Mouse (Mus musculus): ENCODE measurements at regions not wholly inside any gene's neighbourhood (a gene's known extent, or its start where the extent isn't known, plus 50 kb on each side); places are given as distances from the start of the nearest gene placed in this dataset.

GRCm38 (mm10) chr1:76958706-76959105, 556.2 kb downstream of the Epha4 start:
- no peak for DNase-seq

DNA sequence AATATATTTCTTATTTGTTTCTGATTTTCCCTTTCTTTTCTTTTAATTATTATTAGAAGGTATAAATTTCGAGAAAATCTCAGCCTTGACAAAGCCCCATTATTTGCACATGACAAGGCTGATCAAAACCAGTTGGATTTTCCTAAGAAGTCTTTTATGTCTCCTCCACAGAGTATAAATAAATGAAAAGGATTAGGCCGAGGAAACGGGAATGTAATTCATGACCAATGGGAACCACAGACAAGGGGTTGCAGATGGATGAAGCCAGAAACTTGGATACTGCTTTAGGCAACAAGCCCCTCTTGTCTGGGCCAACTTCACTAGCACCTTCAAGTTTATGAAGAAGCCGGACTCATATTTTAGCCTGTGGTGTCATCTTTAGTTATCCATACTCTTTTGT, 542.4 kb downstream of the Epha4 start:
- no peak for DNase-seq

DNA sequence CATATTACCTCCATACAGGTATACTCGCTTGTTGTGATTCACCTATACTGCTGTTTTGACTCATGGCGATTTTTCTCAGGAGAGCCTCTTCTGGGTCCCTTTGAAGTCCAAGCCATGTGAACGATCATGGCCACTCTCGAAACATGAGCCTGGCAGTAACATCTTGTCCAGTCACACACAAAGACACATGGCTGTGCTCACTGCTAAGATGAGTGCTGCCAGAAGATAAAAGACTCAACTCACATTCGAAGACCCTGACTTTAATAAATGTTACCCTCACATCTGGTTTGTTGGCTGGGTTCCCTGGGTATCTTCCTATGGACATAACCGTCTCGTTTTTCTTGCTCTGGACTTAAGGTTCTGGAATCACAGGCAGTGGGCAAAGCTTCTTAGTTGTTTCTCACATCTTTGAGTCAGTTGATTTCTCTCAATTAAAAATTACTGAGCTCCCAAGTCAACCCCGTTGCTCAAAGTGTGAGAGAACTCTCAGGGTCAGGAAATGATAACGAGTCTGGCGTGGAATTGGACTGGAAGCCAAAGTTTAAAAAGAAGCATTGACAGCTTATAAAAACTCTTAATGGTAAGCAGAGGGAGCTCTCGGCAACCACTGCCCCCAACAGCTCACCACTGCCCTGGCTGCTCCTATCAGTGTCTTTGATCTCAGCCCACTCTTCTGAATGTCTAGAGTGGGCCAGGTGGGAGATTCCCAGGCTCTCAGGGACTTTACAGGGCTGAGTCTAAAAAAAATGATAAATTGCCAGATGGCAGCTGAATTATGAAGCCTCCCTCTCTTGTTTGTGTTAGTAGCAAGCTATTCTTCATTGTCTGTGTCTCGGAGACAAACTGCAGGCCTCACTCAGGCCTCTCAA, 539.6 kb downstream of the Epha4 start:
- DNase-seq = peak; percentile 11

DNA sequence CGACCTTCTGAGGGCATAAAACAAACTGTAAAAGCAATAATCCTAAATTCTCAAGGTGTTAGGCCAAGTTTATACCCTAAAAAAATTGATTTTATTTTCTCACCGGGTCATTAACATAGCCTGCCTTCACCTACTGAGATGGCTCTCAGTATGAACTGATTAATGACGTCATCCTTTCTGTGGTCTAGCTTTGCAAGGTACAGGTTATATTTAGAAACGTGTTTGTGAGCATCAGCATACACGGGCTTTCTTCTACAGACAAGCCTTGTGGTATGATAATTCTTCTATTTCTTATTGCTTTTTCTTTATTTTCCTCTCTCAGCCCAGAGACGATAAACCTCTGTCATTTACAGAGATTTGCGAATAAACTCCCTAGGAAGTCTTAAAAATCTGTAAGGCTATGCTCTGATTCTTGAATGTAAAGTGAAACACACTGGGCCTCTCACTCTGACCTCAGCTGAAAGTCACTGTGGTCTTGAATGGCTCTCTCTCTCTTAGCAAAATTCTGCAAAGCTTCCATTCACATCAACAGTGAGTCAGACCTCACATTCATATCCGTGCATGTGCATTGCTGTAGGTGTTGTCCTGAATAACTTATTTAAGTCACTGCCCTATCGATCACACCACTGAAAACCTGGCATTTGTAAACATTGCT, 534.3 kb downstream of the Epha4 start:
- DNase-seq = no peak

DNA sequence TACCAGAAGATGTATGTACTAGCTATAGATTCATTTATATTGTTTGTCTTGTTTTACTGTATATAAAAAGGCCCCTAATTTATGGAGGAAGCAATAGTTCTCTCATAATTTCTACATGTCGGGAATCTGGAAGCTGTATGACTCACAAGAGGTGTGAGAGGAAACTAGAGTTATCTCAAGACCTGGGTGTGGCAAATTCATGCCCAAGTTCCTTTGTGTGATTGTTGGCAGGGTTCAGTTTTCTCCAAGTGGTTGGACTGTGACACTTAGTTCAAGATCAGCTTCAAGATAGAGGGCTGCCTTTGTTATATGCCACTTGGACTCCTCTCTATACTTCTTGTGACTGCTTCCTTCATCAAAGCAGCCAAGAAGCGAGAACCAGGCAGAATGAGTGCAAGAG, 521.1 kb downstream of the Epha4 start:
- DNase-seq = no peak

DNA sequence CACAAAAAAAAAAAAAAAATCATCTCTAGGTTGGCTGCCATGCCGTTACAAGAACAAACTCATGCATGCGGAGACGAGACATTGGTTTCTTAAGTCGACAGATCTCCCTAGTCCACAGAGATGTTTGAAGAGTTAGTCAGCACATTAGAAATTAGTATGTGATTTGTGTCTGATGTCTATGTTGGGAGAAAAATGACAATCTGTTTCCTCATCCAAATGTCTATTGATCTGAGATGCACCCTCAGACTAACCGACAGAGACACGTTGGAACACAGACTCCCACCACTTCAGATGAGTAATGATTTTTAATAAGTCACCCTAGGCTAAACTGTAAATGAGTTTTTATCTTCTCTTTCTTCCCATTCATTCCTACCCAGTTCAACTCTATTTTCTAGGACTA, 506.9 kb downstream of the Epha4 start:
- no peak for DNase-seq

DNA sequence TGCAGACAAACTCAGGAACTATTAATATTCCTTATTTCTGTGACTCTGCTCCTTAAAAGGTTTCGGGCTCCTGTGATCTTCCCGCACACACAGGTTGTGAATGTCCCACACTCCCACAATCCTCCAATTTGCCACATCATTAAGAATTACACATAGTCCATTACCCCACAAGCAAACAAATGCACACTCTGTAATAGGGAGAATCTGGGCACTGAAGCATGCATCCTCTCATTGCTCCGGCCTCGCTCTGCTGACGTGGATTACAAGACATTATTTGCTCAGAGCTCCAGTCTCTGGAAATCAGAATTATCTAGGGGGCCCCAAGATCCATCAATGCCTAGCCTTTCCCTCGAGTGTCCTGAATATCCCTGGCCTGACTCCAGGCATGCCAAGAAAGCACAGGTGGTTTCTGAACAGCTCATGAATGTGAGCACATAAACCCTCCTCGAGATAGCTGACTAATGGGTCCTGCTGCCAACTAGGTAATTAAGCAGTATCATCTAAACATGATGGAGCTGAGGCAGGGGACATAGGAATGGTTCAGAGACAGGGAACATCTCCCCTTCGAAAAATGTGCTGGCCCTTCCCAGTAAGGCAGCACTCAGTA, 504.2 kb downstream of the Epha4 start:
- no peak for DNase-seq

- peak; percentile 13 for DNase-seq
Observed at GRCm38 (mm10) chr1:77027656-77028055, 487.2 kb downstream of the Epha4 start.

DNA sequence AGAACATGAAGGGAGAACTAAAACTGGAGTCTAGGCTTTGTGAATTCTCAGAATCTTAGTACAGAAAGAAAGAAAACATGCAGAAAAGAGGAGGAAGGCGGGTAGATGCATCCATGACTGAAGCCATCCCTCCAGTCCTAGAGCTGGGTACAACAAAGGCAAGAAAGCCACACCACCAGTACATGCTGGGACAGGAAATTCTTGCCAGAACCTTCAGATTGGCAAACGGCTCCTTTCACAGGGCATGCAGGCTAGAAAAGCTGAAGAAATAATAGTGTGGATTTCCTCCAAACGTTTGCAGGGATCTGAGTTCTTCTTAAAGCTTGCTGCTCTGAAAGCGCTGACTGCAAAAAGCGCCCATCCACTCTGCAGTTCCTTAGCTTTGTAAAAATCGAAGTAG, 486.7 kb downstream of the Epha4 start:
- DNase-seq = no peak

GRCm38 (mm10) chr1:77029091-77029490, 485.8 kb downstream of the Epha4 start:
- DNase-seq = no peak

DNA sequence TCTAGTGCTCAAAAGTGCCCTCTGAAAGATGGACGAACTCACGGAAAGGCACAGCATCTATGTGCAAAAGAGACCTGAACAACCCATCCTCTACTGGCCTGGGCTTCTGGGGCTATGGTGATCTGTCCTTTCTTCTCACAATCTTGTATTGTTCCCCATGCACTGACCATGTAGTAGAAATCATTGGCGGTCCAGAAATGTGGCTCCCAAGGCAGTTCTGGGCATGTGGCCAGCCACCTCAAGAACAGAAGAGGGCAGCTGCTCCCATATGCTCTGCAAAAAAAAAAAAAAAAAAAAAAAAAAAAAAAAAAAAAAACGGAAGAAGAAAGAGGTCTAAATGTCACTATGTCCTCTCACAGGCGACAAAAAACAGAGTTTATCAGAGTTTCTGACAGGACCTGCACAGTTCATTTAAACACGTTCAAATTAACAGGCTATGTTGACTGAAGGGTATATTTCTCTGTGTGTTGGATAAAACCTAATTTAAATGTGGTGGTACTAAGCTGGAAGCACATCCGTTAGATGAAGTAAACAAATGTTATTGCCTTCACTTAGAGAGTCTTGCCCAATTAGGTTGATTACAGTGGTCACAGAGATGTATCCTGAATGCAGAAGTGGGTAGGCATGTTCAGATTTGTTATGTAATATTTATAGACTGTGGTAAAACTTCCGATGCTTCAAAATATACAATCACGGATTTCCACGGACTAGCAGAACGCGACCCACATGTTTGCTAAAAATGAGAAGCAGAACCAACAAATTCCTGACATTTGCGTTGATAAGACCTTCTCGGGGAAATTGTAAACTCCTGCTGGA, 470.9 kb downstream of the Epha4 start:
- DNase-seq = peak; percentile 67

DNA sequence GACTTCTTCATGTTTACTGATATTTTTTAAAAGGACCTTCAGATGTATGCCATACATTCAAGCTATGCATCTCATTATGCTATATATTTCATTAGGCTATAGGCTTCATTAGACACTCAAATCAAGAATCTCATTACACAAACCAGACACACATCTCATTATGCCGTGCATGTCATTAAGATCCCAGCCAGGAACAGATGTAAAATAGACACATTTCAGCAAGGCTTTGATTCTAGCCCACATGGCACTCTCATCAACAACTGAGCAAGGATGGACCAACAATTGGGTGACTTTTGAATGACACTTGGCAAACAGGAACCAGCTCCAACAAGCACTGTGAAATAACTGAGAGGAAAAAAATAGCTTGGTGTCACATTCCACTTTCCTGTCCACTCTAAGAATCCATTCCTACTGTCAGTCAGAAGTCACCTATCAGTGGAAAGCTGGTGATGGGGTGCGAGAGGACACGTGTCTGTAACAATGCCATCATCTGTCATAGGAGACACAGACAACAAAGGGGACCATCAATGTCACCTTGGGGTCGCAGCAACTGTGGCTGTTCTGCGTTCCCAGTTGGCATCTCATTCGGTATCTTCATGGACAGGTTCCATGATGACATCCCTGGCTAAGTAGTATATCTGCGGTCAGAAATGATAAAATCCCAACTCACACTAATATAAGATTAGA, 466.0 kb downstream of the Epha4 start:
- DNase-seq = no peak

DNA sequence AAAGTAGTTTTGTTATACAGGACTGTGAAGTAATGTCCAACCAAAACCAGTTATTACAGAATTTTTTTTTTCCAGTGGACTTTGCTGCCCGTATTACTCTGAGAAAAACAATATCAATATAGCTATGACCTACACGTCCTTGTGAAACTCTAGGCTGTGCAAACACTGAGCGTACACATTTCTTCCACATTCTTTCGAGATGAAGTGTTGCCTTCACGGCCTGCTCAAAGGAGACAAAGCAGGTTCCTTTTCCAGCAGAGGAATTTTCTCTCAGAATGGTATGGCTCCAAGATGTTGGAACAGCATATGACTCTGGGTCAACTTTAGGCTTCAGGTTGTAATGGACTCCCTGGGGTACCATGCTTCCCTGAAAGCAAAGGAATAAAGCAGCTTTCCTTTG, 463.6 kb downstream of the Epha4 start:
- no peak for DNase-seq

DNA sequence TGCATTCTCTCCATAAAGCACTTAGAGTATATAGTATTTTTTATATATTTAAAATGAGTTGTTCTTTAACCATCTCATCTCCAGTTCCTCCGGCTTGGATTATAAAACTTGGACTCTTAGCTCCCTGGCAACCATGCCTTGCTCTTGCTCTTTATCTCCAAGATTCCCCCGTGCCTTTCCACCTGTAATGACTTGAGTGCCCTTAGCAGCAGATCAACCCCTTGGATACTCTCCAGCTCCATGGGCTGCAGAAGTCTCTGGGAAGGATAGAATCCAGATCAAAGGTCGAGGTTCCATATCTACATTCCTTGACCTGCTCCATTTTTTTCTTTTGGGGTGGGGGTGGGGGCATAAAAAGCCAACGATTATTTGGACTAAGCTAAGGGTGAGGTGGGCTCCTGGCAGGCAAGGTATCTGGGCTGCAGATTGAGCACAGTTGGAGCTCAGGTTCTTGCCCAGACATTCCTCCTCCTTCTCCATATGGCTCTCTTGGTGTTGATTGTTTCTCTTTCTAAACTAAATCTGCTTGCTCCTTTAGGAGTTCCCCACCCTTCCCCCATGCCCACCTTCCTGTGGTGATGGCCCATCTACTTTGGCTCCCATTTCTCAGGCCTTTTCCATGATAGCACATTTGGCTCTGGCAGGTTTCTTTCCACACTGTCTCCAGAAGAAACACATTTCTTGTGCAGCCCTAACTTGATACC, 460.9 kb downstream of the Epha4 start:
- DNase-seq = no peak

GRCm38 (mm10) chr1:77062468-77062867, 452.4 kb downstream of the Epha4 start:
- no peak for DNase-seq

DNA sequence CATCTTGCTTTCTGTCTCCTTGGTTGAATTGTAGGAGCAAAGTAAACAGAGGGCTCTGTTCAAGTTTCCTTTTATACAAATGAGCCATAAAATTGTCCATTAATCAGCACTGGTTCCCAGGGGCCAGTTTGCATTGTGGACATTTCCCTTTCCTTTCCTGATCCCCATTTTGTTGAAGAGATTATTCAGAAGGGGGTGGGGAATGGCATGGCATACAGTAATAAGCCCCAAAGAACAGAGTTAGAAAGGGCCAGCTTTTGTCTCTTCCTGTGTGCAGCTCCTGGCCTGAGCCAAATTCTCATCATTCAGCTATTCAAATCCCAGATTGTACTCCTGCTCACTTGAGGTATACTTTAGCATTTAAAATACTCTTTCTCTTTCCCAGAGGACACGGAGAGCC, 441.8 kb downstream of the Epha4 start:
- no peak for DNase-seq

- DNase-seq = no peak
Observed at GRCm38 (mm10) chr1:77074926-77075885, 439.7 kb downstream of the Epha4 start.

- no peak for DNase-seq
Observed at GRCm38 (mm10) chr1:77080767-77081166, 434.1 kb downstream of the Epha4 start.

- peak; percentile 54 for DNase-seq
Observed at GRCm38 (mm10) chr1:77081660-77082059, 433.2 kb downstream of the Epha4 start.

GRCm38 (mm10) chr1:77082410-77082809, 432.5 kb downstream of the Epha4 start:
- DNase-seq = no peak

DNA sequence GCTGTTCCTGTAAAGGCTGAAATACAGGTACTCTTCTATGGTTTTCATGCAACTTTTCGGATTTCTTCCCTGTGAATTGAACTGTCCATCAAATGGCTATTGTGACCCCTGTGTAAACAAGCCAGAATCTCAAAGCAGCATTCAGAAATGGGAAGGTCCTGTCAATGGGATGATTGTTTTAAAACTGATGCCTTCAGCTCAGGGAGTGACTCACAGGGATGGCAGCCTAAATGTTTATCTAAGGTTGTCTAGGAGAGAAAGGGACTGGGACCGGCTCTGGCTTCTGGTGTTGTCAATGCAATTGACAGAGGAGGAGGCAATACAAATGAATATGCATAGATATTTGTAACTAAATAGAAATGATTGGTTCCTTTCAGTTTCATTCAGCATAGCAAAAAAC, 421.3 kb downstream of the Epha4 start:
- DNase-seq = no peak
